Mouse (Mus musculus): ENCODE data around the gene Acot5. TPM values are rescaled to one million over a fixed set of nuclear protein-coding genes. Genes with fewer than 3 reads are reported as not detected.
"Not testable (repeated sequence)": the region's sequence is repeated elsewhere in the genome, so short reads cannot be mapped to it uniquely, and the experiment has no call there.

The Acot5 gene
- not detected in 2 replicates for polyA plus RNA-seq (2012; rRNA removed)

GRCm38 (mm10) chr12:84068986-84069385, at the start of gene Acot5:
Acot5 (plus strand) TSS chr12:84069325.
- no peaks in the 10 kb centered on the region for H3K36me3 ChIP-seq (ENCODE audit: control insufficient read depth, insufficient read depth, low read length)
- peaks cover 6% of the 10 kb centered on the region for H3K4me1 ChIP-seq (ENCODE audit: control insufficient read depth, insufficient read depth, low read length)
- no peak within 1 kb of the TSS for H3K27ac ChIP-seq (ENCODE audit: control insufficient read depth, insufficient read depth, low read depth, low read length)
- H3K27me3 ChIP-seq (ENCODE audit: control insufficient read depth, insufficient read depth, low read length), result no peaks in the 10 kb centered on the region
- H3K4me3 ChIP-seq (ENCODE audit: control insufficient read depth, low read depth, low read length), result peak within 1 kb of the TSS; percentile 55
- TF ChIP-seq POLR2A (IDR thresholded peaks at IDR 0.05; ENCODE audit: control insufficient read depth, low read depth, low read length) (no peak), CTCF (IDR thresholded peaks at IDR 0.05; ENCODE audit: control insufficient read depth, insufficient read depth, insufficient replicate concordance, low read depth, low read length) (no peak)

- H3K36me3 ChIP-seq (ENCODE audit: control insufficient read depth, insufficient read depth, low read length); H3K27me3 ChIP-seq (ENCODE audit: control insufficient read depth, insufficient read depth, low read length); H3K27ac ChIP-seq (ENCODE audit: control insufficient read depth, insufficient read depth, low read depth, low read length); H3K4me1 ChIP-seq (ENCODE audit: control insufficient read depth, insufficient read depth, low read length); H3K4me3 ChIP-seq (ENCODE audit: control insufficient read depth, low read depth, low read length): not testable (repeated sequence)
Measured at GRCm38 (mm10) chr12:84020528-84020927, 48.6 kb upstream of the Acot5 start.

- not testable (repeated sequence) for H3K4me1 ChIP-seq (ENCODE audit: control insufficient read depth, insufficient read depth, low read length); H3K27ac ChIP-seq (ENCODE audit: control insufficient read depth, insufficient read depth, low read depth, low read length); H3K4me3 ChIP-seq (ENCODE audit: control insufficient read depth, low read depth, low read length); H3K27me3 ChIP-seq (ENCODE audit: control insufficient read depth, insufficient read depth, low read length); H3K36me3 ChIP-seq (ENCODE audit: control insufficient read depth, insufficient read depth, low read length)
Measured at GRCm38 (mm10) chr12:84022266-84022665, 46.9 kb upstream of the Acot5 start.

GRCm38 (mm10) chr12:84023052-84023745, 45.9 kb upstream of the Acot5 start:
- TF ChIP-seq POLR2A (IDR thresholded peaks at IDR 0.05; ENCODE audit: control insufficient read depth, low read depth, low read length), result no peak
- TF ChIP-seq CTCF (IDR thresholded peaks at IDR 0.05; ENCODE audit: control insufficient read depth, insufficient read depth, insufficient replicate concordance, low read depth, low read length), result no peak
- no peaks in the 10 kb centered on the region for H3K36me3 ChIP-seq (ENCODE audit: control insufficient read depth, insufficient read depth, low read length)
- H3K27me3 ChIP-seq (ENCODE audit: control insufficient read depth, insufficient read depth, low read length), result no peaks in the 10 kb centered on the region
- peaks cover 7% of the 10 kb centered on the region for H3K4me1 ChIP-seq (ENCODE audit: control insufficient read depth, insufficient read depth, low read length)
- no peak overlapping the region for H3K27ac ChIP-seq (ENCODE audit: control insufficient read depth, insufficient read depth, low read depth, low read length)
- H3K4me3 ChIP-seq (ENCODE audit: control insufficient read depth, low read depth, low read length), result no peak overlapping the region

GRCm38 (mm10) chr12:84025888-84026287, 43.2 kb upstream of the Acot5 start:
- Histone ChIP-seq H3K4me3 (ENCODE audit: control insufficient read depth, low read depth, low read length) (peak overlapping the region; percentile 2), H3K27me3 (ENCODE audit: control insufficient read depth, insufficient read depth, low read length) (no peaks in the 10 kb centered on the region), H3K27ac (ENCODE audit: control insufficient read depth, insufficient read depth, low read depth, low read length) (no peak overlapping the region), H3K36me3 (ENCODE audit: control insufficient read depth, insufficient read depth, low read length) (no peaks in the 10 kb centered on the region), H3K4me1 (ENCODE audit: control insufficient read depth, insufficient read depth, low read length) (peaks cover 7% of the 10 kb centered on the region)
- TF ChIP-seq CTCF (IDR thresholded peaks at IDR 0.05; ENCODE audit: control insufficient read depth, insufficient read depth, insufficient replicate concordance, low read depth, low read length) (no peak), POLR2A (IDR thresholded peaks at IDR 0.05; ENCODE audit: control insufficient read depth, low read depth, low read length) (no peak)

DNA sequence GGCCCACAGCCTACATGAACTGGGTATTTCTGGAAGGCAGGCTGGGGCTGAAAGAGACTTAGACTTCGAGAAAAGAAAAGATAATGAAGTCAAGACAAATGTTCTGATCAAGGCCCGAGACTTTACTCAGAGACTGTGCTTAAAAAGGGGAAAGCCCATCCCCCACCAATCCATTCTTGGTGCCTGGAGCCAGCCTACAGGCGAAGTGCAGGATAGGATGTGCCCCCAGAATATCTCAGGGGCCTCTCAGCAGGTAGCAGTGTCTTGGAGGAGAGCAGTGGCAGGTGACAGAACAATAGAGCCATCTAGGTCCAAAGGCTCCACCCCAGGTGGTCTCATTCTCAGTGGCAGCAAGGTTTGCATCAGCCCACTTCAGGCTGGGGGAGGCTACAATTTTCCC, 40.8 kb upstream of the Acot5 start:
- H3K36me3 ChIP-seq (ENCODE audit: control insufficient read depth, insufficient read depth, low read length); H3K4me1 ChIP-seq (ENCODE audit: control insufficient read depth, insufficient read depth, low read length); H3K27me3 ChIP-seq (ENCODE audit: control insufficient read depth, insufficient read depth, low read length): not testable (repeated sequence)
- Histone ChIP-seq H3K27ac (ENCODE audit: control insufficient read depth, insufficient read depth, low read depth, low read length) (peak overlapping the region; percentile 68; the same call in 1 of the 2 replicates), H3K4me3 (ENCODE audit: control insufficient read depth, low read depth, low read length) (peak overlapping the region; percentile 11; the same call in 1 of the 2 replicates)

- not testable (repeated sequence) for H3K27ac ChIP-seq (ENCODE audit: control insufficient read depth, insufficient read depth, low read depth, low read length); H3K27me3 ChIP-seq (ENCODE audit: control insufficient read depth, insufficient read depth, low read length); H3K4me3 ChIP-seq (ENCODE audit: control insufficient read depth, low read depth, low read length); H3K36me3 ChIP-seq (ENCODE audit: control insufficient read depth, insufficient read depth, low read length); H3K4me1 ChIP-seq (ENCODE audit: control insufficient read depth, insufficient read depth, low read length)
Measured at GRCm38 (mm10) chr12:84029043-84029442, 40.1 kb upstream of the Acot5 start.

DNA sequence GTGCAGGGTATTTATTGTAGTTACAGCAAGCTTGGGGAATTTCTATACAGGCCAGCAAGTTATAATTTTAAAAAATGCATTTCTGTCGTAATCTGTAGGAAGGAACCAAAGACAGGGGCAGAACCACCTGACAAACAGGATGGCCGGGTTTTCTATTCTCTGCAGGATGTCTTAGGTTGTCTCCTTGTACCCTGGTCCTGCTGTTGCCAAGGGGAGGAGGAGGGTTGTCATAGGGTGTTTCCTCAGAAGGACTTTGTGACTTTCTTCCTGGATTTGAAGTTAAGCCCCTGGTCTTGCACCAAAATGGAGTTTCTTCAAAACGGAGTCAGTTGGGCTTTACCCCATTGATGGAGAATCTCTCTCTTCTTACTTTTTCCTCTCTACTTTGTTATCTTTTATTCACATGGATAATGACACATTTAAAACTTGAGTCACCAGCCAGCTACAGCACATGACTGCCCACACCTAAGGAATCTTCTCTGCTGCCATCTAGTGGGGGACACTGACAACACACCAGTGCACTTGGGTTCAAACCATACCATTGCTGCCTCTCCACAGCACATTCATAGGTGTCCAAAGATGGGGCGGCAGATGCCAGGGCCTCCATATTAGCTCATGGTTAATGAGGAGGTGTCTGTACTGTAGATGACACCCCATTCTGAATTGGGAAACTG, 38.3 kb upstream of the Acot5 start:
- H3K36me3 ChIP-seq (ENCODE audit: control insufficient read depth, insufficient read depth, low read length), result no peaks in the 10 kb centered on the region
- no peak overlapping the region for H3K27ac ChIP-seq (ENCODE audit: control insufficient read depth, insufficient read depth, low read depth, low read length)
- peaks cover 7% of the 10 kb centered on the region for H3K4me1 ChIP-seq (ENCODE audit: control insufficient read depth, insufficient read depth, low read length)
- no peaks in the 10 kb centered on the region for H3K27me3 ChIP-seq (ENCODE audit: control insufficient read depth, insufficient read depth, low read length)
- TF ChIP-seq CTCF (IDR thresholded peaks at IDR 0.05; ENCODE audit: control insufficient read depth, insufficient read depth, insufficient replicate concordance, low read depth, low read length), result peak; percentile 66; the same call in 1 of the 2 replicates
- TF ChIP-seq POLR2A (IDR thresholded peaks at IDR 0.05; ENCODE audit: control insufficient read depth, low read depth, low read length), result no peak
- no peak overlapping the region for H3K4me3 ChIP-seq (ENCODE audit: control insufficient read depth, low read depth, low read length)
